Mouse (Mus musculus): Measurements from ENCODE around the gene Dcaf5. TPM values are rescaled to one million over a fixed set of nuclear protein-coding genes. Genes with fewer than 3 reads are reported as not detected.

Gene Dcaf5
- polyA plus RNA-seq (2017; shearing (Covaris generic)) = 18.6 TPM

GRCm38 (mm10) chr12:80436336-80436976 lies at the start of gene Dcaf5:
Gene Dcaf5, minus strand, starts transcription at chr12:80436601.

GRCm38 (mm10) chr12:80462942-80463651 lies 26.7 kb upstream of the Dcaf5 start, which contains the start of gene Exd2:
Gene Exd2, plus strand, starts transcription at chr12:80463095.

Other genes starting within 250 kb of the Dcaf5 start
- gene Actn1, start 176.2 kb downstream of the Dcaf5 start, polyA plus RNA-seq (2017; shearing (Covaris generic)) = 20.5 TPM
- gene Exd2, start 26.5 kb upstream of the Dcaf5 start, polyA plus RNA-seq (2017; shearing (Covaris generic)) = 48.4 TPM
- gene Galnt16, start 81.7 kb upstream of the Dcaf5 start, polyA plus RNA-seq (2017; shearing (Covaris generic)) = not detected
- gene Slc39a9, start 207.3 kb upstream of the Dcaf5 start, polyA plus RNA-seq (2017; shearing (Covaris generic)) = 38.7 TPM
- gene Erh, start 207.7 kb upstream of the Dcaf5 start, polyA plus RNA-seq (2017; shearing (Covaris generic)) = 75.8 TPM

Measured in inflammation-experienced regulatory T-cells, adult 16 weeks (primary cell).